Mouse (Mus musculus) embryo, embryonic 11 days (tissue): ENCODE results near the gene Ankrd40.
A peak's percentile ranks its signal among the peaks of the same experiment; 100 is the strongest.

Experiments used
- DNase-seq: peaks from one replicate; pipeline ENCODE4 v3.0.0-alpha.2; 2015

Ankrd40 gene

DNA sequence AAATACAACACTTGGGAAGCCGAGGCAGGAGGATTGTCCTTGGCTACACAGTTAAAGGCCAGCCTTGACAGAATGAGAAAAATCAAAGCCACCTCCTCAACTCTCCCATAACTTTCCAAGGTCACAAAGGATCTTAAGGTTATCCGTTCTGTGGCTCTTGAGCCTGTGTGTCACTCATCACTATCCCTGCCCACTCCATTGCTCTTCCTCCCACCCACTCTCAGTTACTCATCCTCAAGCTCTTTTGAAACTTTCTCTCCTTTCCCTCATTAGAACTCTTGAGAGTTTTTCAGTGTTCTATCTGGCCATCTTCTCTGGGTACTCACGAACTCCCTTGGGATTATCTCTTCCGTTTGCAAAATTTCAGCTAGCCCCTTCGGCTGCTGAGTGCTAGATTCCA is 3.2 kb upstream of the Ankrd40 start:
- no peak for DNase-seq

DNA sequence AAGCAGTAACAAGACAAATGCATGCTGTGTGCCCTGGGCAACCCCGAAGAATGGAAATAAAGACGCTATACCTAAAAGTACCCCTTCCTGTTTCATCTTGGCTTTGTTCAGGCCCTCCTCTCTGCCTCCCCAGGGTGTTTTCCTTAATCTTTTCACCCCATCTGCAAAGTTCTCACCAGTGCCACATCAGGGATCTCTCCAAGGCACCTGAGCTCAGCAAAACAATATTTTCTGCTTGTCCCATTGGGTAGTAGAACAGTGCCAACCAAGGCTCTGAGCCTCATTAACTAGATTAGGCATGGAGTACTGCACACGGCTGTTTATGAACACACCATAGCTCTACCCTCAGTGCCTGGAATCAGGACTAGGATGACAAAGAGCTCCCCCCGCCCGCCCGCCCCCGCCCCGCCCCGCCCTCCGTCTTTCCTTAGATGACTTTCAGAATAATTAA is 815 bp upstream of the Ankrd40 start:
- DNase-seq = peak; percentile 64

DNA sequence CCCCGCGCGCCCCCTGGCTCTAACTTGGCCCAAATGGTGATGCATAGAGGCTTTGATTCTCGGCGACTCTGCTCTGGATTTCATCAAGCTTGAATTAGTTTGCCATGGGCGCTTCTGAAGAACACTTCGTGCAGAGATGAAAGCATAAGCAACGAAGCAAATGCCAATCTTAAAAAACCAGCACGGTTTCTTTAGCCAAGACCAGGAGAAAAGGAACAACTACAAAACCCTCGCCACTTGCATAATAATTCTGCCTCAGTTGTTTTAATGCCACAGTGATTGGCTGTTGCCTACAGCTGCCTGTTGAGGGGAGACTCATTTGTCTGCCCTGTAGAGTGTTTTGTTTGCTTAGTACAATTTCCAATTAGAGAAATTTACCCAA is 834 bp downstream of the Ankrd40 start:
- DNase-seq = no peak

DNA sequence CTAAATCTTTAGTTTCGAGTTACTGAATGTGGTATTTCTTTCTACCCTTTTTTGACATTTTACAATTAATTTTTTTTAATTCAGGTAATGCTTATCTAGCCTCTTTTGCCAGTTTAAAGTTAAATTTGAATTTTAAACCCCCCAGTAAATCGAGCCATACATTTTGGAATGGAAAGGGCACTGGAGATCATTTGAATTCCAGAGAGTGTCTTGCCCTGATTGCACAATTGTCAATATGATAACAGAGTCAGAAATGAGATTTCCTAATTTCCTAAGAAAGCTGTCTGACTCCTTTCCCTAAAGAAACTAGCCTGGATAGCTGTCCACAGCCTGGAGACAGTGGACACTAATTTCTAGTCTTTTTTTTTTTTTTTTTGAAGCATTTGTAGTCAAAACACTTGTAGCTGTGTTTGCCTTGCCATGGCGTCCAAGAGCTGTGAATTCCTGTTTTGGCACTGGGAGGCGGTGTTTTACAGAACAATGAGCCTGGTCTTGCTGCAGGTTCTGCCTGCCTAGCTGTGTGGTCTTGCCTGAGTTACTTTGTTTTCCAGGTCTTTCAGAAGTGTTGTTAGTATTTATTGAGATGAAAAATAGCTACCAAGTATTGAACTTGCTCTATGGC is 1.6 kb downstream of the Ankrd40 start:
- peak; percentile 66 for DNase-seq

GRCm38 (mm10) chr11:94330211-94330610 is 2.4 kb downstream of the Ankrd40 start:
- no peak for DNase-seq

DNA sequence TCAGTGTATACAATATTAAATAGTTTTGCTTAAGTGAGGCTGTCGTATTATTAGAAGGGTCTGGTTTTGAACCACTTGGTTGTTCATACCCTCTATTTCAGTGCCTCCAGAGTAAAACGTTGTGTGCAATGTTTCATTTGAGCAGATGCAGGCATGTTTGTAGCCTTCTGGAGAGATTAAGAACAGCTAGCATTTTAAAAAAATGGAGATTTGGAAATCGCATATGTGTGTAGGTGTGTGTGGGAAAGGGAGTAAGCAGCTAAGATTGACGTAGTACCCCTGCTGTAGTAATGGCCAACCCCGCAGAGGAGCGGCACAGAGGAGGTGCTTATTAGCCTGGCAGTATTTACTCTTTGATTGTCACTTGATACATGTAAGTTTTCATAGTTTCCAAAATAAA is 4.9 kb downstream of the Ankrd40 start:
- DNase-seq = no peak

- no peak for DNase-seq
Measured at GRCm38 (mm10) chr11:94334386-94334968, 6.7 kb downstream of the Ankrd40 start.

DNA sequence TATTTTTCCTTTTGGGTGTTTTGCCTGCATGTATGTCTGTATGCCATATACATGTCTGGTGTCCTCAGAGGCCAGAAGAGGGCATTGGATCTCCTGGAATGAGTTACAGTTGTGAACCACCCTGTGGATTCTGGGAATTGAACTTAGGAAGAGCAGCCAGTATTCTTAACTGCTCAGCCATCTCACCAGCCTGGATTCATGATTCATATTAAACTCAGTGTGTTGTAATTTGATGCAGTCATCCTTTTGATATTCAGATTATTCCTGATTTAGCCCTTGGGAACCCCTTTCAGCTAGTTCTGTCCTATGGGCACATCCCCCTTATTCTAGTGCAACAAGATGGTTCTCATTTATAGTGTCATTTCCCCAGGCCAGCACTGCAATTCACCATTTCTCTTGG is 8.8 kb downstream of the Ankrd40 start:
- no peak for DNase-seq

GRCm38 (mm10) chr11:94338347-94338746 is 10.5 kb downstream of the Ankrd40 start:
- no peak for DNase-seq

GRCm38 (mm10) chr11:94339732-94340585 is 12.2 kb downstream of the Ankrd40 start:
- DNase-seq = peak; percentile 88

- no peak for DNase-seq
Measured at GRCm38 (mm10) chr11:94340948-94341933, 13.4 kb downstream of the Ankrd40 start.

GRCm38 (mm10) chr11:94342114-94342905 is 14.5 kb downstream of the Ankrd40 start:
- peak; percentile 47 for DNase-seq

- peak; percentile 26 for DNase-seq
Measured at GRCm38 (mm10) chr11:94343955-94344358, 16.2 kb downstream of the Ankrd40 start.

GRCm38 (mm10) chr11:94344470-94344869 is 16.7 kb downstream of the Ankrd40 start:
- no peak for DNase-seq

GRCm38 (mm10) chr11:94345926-94346325 is 18.1 kb downstream of the Ankrd40 start:
- DNase-seq = no peak

DNA sequence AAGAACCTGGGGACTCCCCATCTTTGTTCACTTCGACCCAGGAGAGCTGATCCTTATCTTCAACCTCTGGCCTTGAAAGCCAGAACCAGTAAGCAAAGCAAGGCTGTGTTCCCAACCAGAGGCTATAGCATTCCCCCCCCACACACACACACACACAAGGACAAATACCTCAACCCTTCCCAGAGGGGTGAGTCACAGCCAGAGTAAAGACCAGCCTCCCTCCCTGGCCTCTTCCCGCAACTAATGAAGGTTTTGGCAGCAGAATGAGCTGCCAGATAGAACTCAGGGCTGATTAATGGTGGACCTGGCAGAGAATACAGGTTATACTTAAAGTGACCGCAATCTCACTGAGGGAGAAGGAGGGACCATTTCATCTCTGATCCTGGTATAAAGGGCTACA is 18.8 kb downstream of the Ankrd40 start:
- no peak for DNase-seq

DNA sequence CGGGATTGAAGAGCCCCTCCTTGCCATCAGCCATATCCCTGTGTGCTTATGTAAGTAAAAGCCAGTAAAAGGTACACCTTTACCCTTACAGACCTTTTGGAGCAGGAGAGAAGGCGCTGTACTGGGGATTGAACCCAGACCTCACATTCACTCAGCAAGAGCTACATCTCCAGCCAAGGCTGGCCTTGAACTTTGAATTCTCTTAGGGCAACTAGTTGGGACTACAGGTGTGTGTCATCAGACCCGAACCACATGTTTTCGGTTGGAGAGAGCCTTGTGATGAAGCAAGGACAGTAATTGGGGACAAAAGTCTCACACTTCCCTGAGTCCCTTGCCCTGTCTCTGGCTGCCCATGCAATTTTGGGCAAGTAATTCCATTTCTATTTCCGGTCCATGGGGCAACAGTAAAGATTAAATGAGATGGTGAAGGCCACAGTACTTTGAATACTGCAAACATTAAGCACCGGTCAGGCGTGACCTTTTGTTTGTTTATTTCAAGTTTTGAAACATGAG is 19.3 kb downstream of the Ankrd40 start:
- no peak for DNase-seq

GRCm38 (mm10) chr11:94349839-94350238 is 22.0 kb downstream of the Ankrd40 start:
- no peak for DNase-seq

DNA sequence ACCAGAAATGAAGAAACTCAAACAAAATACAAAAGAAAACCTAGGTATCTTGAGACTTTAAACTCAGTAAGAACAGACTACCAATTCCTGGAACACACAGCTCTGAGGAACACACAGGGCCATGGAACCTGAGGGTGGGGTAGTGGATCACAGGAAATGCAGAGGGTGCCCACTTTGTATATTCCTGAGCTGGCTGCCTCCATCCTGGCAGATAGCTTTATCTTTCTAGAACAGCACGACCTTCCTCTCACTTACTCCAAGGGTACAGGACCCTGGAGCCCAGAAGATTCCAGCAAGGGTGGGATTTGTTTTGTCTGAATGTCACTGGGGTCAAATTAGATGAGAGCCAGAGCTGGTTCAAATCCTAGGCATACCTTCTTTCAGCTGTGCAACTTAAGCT is 22.5 kb downstream of the Ankrd40 start:
- no peak for DNase-seq

- no peak for DNase-seq
Measured at GRCm38 (mm10) chr11:94351094-94351493, 23.3 kb downstream of the Ankrd40 start.

DNA sequence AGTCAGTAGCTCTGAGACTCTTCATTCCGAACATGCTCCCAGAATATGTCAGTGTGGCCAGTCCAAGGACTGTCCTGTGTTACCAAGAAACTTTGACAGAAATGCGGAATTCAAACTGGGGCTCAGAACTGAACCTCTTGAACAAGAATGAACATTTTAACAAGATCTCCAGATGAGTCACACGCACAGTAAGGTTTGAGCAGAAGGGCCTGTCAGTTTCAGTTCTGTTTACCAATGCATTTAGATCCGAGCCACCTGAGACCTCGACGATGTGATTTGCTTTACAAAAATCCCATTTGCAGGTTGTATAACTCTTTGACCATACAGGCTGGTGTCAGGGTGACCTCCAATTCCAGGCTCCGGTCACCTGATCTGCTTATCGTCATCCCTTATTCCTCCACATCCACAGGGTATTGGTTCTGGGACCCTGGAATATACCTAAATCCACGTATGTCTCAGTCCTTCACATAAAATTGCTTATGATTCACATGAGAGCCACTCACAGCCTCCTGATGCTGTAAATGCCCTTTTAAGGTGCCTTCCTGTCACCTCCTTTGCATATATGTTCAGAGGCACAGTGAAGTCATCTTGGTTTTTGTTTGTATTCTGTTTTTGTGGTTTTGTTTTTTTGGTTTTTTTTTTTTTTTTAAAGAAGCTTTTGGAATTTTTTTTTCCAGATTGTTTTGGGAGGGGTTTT is 27.9 kb downstream of the Ankrd40 start:
- DNase-seq = no peak
